Mouse (Mus musculus) E14TG2a.4 (cell line): ENCODE results near the gene Kcnip1.

Source experiments
- CTCF ChIP-seq: conservative IDR thresholded peaks from 2 replicates; pipeline ENCODE4 v1.5.1; 2014; ENCODE audit warnings: low read length
- NANOG ChIP-seq: IDR thresholded peaks from 2 replicates; pipeline ENCODE4 v1.6.1; 2014; ENCODE audit warnings: borderline replicate concordance, low read length, mixed read lengths

GRCm38 (mm10) chr11:33874925-33875324 is 118.0 kb downstream of the Kcnip1 start:
- no peak for TF ChIP-seq CTCF
- TF ChIP-seq NANOG, result no peak
